Mouse (Mus musculus) intestine, embryonic 14.5 days (tissue): ENCODE results near the gene Phkg1. TPM values are rescaled to one million over a fixed set of nuclear protein-coding genes. Genes with fewer than 3 reads are reported as not detected.

Source experiments
- ATAC-seq: fragments of 200-750 bp; cut with Nextera tagmentation; replicated peaks from 2 replicates; pipeline ENCODE4 v1.8.0; 2017; ENCODE audit warnings: low read depth, moderate number of reproducible peaks, moderate TSS enrichment, moderate library complexity; ENCODE audit not compliant: low FRiP score, low TSS enrichment
- DNase-seq: peaks from one replicate; pipeline ENCODE4 v3.0.0-alpha.2; 2018; ENCODE audit warnings: low spot score
- H3K27ac ChIP-seq: fragments of 300-500 bp; sonication (generic); 2 replicates; pipeline ENCODE4 v1.5.1; 2014; ENCODE audit warnings: low read depth, mild to moderate bottlenecking, control low read depth
- H3K27me3 ChIP-seq: fragments of 300-500 bp; sonication (generic); replicated peaks from 2 replicates; pipeline ENCODE4 v1.6.1; 2014; ENCODE audit warnings: low read length, control low read depth; ENCODE audit not compliant: control insufficient read depth, insufficient read depth
- H3K36me3 ChIP-seq: fragments of 300-500 bp; sonication (generic); 2 replicates; pipeline ENCODE4 v1.6.1; 2014; ENCODE audit warnings: low read length, control low read depth; ENCODE audit not compliant: control insufficient read depth, insufficient read depth
- H3K4me1 ChIP-seq: fragments of 300-500 bp; sonication (generic); replicated peaks from 2 replicates; pipeline ENCODE4 v1.6.1; 2014; ENCODE audit warnings: low read length, control low read depth, mixed read lengths; ENCODE audit not compliant: control insufficient read depth, insufficient read depth
- H3K4me2 ChIP-seq: fragments of 300-500 bp; sonication (generic); 2 replicates; pipeline ENCODE4 v1.6.1; 2014; ENCODE audit warnings: low read length
- H3K4me3 ChIP-seq: fragments of 300-500 bp; sonication (generic); 2 replicates; pipeline ENCODE4 v1.5.1; 2014; ENCODE audit warnings: low read depth, low read length, control low read depth, mixed read lengths
- H3K9ac ChIP-seq: fragments of 300-500 bp; sonication (generic); 2 replicates; pipeline ENCODE4 v1.6.1; 2014; ENCODE audit warnings: mild to moderate bottlenecking, low read length
- H3K9me3 ChIP-seq: fragments of 300-500 bp; sonication (generic); 2 replicates; pipeline ENCODE4 v1.6.1; 2016; ENCODE audit warnings: low read length, control low read depth; ENCODE audit not compliant: control insufficient read depth
- WGBS: fragments of 180-500 bp; shearing (Covaris S2); extraction: QIAGEN DNeasy Blood & Tissue Kit; methylation state at CpG from one replicate; pipeline ENCODE4 v1.1.7; 2014; 5-methylcytosine and 5-hydroxymethylcytosine counted together
- polyA plus RNA-seq: library from polyadenylated mRNA; unstranded; fragments of >200 nt; fragmentation: Nextera tagmentation; extraction: Ambion mirVana; gene quantifications from 2 replicates; pipeline ENCODE4 v1.2.1, GENCODE M21; 2014

The Phkg1 gene
- polyA plus RNA-seq, 1 experiment from 2014 or later: 0.11 TPM

- DNase-seq: peak; percentile 72
- H3K36me3 ChIP-seq: peaks cover 32% of the 10 kb centered on the region
- no peak for ATAC-seq
Measured at GRCm38 (mm10) chr5:129886271-129886670, 12.1 kb downstream of the Phkg1 start.

GRCm38 (mm10) chr5:129879888-129880287 lies 18.5 kb downstream of the Phkg1 start:
- no peak overlapping the region for H3K4me2 ChIP-seq
- ATAC-seq (no peak), DNase-seq (no peak)
- WGBS: 67% methylated on average over 3 of the region's 3 CpGs
- H3K27ac ChIP-seq: no peak overlapping the region
- H3K9me3 ChIP-seq: no peaks in the 10 kb centered on the region
- H3K4me1 ChIP-seq: no peaks in the 10 kb centered on the region
- H3K36me3 ChIP-seq: peaks cover 40% of the 10 kb centered on the region
- no peak overlapping the region for H3K4me3 ChIP-seq
- H3K9ac ChIP-seq: no peak overlapping the region
- no peaks in the 10 kb centered on the region for H3K27me3 ChIP-seq

More at GRCm38 (mm10) chr5:129886271-129886670, 12.1 kb downstream of the Phkg1 start:
- Histone ChIP-seq H3K4me1 (peaks cover 7% of the 10 kb centered on the region; the same call in 1 of the 2 replicates), H3K27me3 (no peaks in the 10 kb centered on the region), H3K27ac (peak overlapping the region; percentile 90), H3K4me2 (peak overlapping the region; percentile 95), H3K9ac (peak overlapping the region; percentile 80), H3K4me3 (peak overlapping the region; percentile 67), H3K9me3 (no peaks in the 10 kb centered on the region)
- 32% methylated on average over 10 of the region's 10 CpGs for WGBS

GRCm38 (mm10) chr5:129878946-129879345 lies 19.4 kb downstream of the Phkg1 start:
- ATAC-seq (0 out of 2 replicates have a peak, but pooled peaks have one; percentile 41), DNase-seq (peak; percentile 68)
- Histone ChIP-seq H3K4me3 (no peak overlapping the region), H3K27me3 (no peaks in the 10 kb centered on the region), H3K4me1 (no peaks in the 10 kb centered on the region), H3K4me2 (no peak overlapping the region), H3K9ac (no peak overlapping the region), H3K9me3 (no peaks in the 10 kb centered on the region), H3K27ac (no peak overlapping the region), H3K36me3 (peaks cover 33% of the 10 kb centered on the region)
- 35% methylated on average over 2 of the region's 2 CpGs for WGBS

- Histone ChIP-seq H3K36me3 (peaks cover 25% of the 10 kb centered on the region), H3K9me3 (no peaks in the 10 kb centered on the region), H3K4me3 (no peak overlapping the region), H3K4me1 (no peaks in the 10 kb centered on the region), H3K27ac (no peak overlapping the region), H3K9ac (no peak overlapping the region), H3K27me3 (no peaks in the 10 kb centered on the region), H3K4me2 (no peak overlapping the region)
- no peak for DNase-seq
- ATAC-seq: no peak
- WGBS: 72% methylated on average over 9 of the region's 9 CpGs
Measured at GRCm38 (mm10) chr5:129877731-129878455, 20.5 kb downstream of the Phkg1 start.

- no peaks in the 10 kb centered on the region for H3K4me1 ChIP-seq
- WGBS: 74% methylated on average over 11 of the region's 11 CpGs
Measured at GRCm38 (mm10) chr5:129875098-129875497, 23.3 kb downstream of the Phkg1 start.

GRCm38 (mm10) chr5:129873942-129874341 lies 24.4 kb downstream of the Phkg1 start:
- no peaks in the 10 kb centered on the region for H3K4me1 ChIP-seq
- no peak overlapping the region for H3K9ac ChIP-seq
- H3K4me2 ChIP-seq: no peak overlapping the region
- WGBS: 84% methylated on average over 12 of the region's 12 CpGs
- H3K27ac ChIP-seq: no peak overlapping the region
- DNase-seq (no peak), ATAC-seq (no peak)
- no peak overlapping the region for H3K4me3 ChIP-seq
- H3K9me3 ChIP-seq: no peaks in the 10 kb centered on the region
- no peaks in the 10 kb centered on the region for H3K36me3 ChIP-seq
- H3K27me3 ChIP-seq: no peaks in the 10 kb centered on the region

More at GRCm38 (mm10) chr5:129875098-129875497, 23.3 kb downstream of the Phkg1 start:
- Histone ChIP-seq H3K36me3 (peaks cover under 1% of the 10 kb centered on the region; the same call in 1 of the 2 replicates), H3K4me2 (no peak overlapping the region), H3K4me3 (no peak overlapping the region), H3K27ac (no peak overlapping the region), H3K9me3 (no peaks in the 10 kb centered on the region), H3K9ac (no peak overlapping the region), H3K27me3 (no peaks in the 10 kb centered on the region)
- no peak for ATAC-seq
- DNase-seq: no peak

- 86% methylated on average over 2 of the region's 2 CpGs for WGBS
- ATAC-seq: no peak
- no peak overlapping the region for H3K9ac ChIP-seq
Measured at GRCm38 (mm10) chr5:129871238-129871637, 27.1 kb downstream of the Phkg1 start.

GRCm38 (mm10) chr5:129869238-129869995 lies 28.9 kb downstream of the Phkg1 start:
- Histone ChIP-seq H3K4me2 (no peak overlapping the region), H3K9me3 (no peaks in the 10 kb centered on the region), H3K4me3 (no peak overlapping the region), H3K27me3 (no peaks in the 10 kb centered on the region), H3K27ac (no peak overlapping the region), H3K36me3 (no peaks in the 10 kb centered on the region), H3K9ac (no peak overlapping the region), H3K4me1 (no peaks in the 10 kb centered on the region)
- WGBS: 86% methylated on average over 19 of the region's 19 CpGs
- DNase-seq: no peak
- no peak for ATAC-seq

More at GRCm38 (mm10) chr5:129871238-129871637, 27.1 kb downstream of the Phkg1 start:
- Histone ChIP-seq H3K27me3 (no peaks in the 10 kb centered on the region), H3K9me3 (no peaks in the 10 kb centered on the region), H3K4me2 (no peak overlapping the region), H3K36me3 (no peaks in the 10 kb centered on the region), H3K27ac (no peak overlapping the region), H3K4me1 (no peaks in the 10 kb centered on the region), H3K4me3 (no peak overlapping the region)
- no peak for DNase-seq
